Mouse (Mus musculus) lung, postnatal 0 days (tissue): Measurements from ENCODE around the gene Dus1l. TPM values are rescaled to one million over a fixed set of nuclear protein-coding genes. Genes with fewer than 3 reads are reported as not detected.

Experiments used
- ATAC-seq: fragments of 200-750 bp; cut with Nextera tagmentation; 2 replicates; pipeline ENCODE4 v1.8.0; 2017; ENCODE audit warnings: moderate library complexity
- DNase-seq: peaks from one replicate; pipeline ENCODE4 v3.0.0-alpha.2; 2016; ENCODE audit warnings: low spot score
- H3K27ac ChIP-seq: fragments of 300-500 bp; sonication (generic); 2 replicates; pipeline ENCODE4 v1.5.1; 2014; ENCODE audit warnings: antibody characterized with exemption, mild to moderate bottlenecking, low read length, mixed read lengths
- H3K27me3 ChIP-seq: fragments of 300-500 bp; sonication (generic); replicated peaks from 2 replicates; pipeline ENCODE4 v1.6.1; 2014; ENCODE audit warnings: low read length, mixed read lengths; ENCODE audit not compliant: insufficient read depth
- H3K36me3 ChIP-seq: fragments of 300-500 bp; sonication (generic); 2 replicates; pipeline ENCODE4 v1.6.1; 2014; ENCODE audit warnings: low read length, mixed read lengths; ENCODE audit not compliant: insufficient read depth
- H3K4me1 ChIP-seq: fragments of 300-500 bp; sonication (generic); 2 replicates; pipeline ENCODE4 v1.6.1; 2014; ENCODE audit warnings: antibody characterized with exemption, low read depth, low read length, mixed read lengths; ENCODE audit not compliant: insufficient read depth
- H3K4me2 ChIP-seq: fragments of 300-500 bp; sonication (generic); replicated peaks from 2 replicates; pipeline ENCODE4 v1.6.1; 2014; ENCODE audit warnings: low read depth, mild to moderate bottlenecking, low read length, moderate library complexity, mixed read lengths
- H3K4me3 ChIP-seq: fragments of 300-500 bp; sonication (generic); 2 replicates; pipeline ENCODE4 v1.5.1; 2014; ENCODE audit warnings: low read depth, low read length
- H3K9ac ChIP-seq: fragments of 300-500 bp; sonication (generic); replicated peaks from 2 replicates; pipeline ENCODE4 v1.6.1; 2014; ENCODE audit warnings: low read depth, mild to moderate bottlenecking
- H3K9me3 ChIP-seq: fragments of 300-500 bp; sonication (generic); 2 replicates; pipeline ENCODE4 v1.6.1; 2016; ENCODE audit warnings: low read length, mixed read lengths
- CTCF ChIP-seq: IDR thresholded peaks from 2 replicates; pipeline ENCODE4 v1.5.1; 2016; ENCODE audit warnings: antibody characterized with exemption, mild to moderate bottlenecking
- EP300 ChIP-seq: IDR thresholded peaks from 2 replicates; pipeline ENCODE4 v1.6.1; 2016; ENCODE audit warnings: antibody characterized with exemption, mild to moderate bottlenecking, control low read depth
- WGBS: fragments of 180-500 bp; shearing (Covaris S2); extraction: QIAGEN DNeasy Blood & Tissue Kit; methylation state at CpG from one replicate; pipeline ENCODE4 v1.1.7; 2014; 5-methylcytosine and 5-hydroxymethylcytosine counted together
- polyA plus RNA-seq: library from polyadenylated mRNA; unstranded; fragments of >200 nt; fragmentation: Nextera tagmentation; extraction: Ambion mirVana; gene quantifications from 2 replicates; pipeline ENCODE4 v1.2.1, GENCODE M21; 2015

The Dus1l gene
- polyA plus RNA-seq, 1 experiment from 2014 or later = 43.1 TPM

DNA sequence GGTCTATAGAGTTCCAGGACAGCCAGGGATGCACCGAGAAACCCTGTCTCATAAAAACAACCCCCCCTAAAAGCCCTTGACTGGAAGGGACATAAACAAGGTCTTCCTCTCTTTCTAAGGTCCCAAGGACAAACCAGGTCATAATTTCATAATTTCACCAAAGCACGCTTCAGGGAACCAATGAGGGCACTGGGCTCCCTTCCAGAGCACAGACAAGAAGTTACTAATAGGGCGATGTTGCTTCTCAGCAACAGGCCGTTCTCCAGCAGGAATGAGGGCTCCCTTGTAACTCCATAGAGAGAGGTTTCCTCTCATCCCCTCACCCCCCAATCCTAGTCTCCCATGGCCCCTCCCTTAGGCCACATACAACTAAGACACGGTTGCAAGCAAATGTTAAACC lies 55.2 kb downstream of the Dus1l start:
- TF ChIP-seq CTCF (no peak), EP300 (no peak)
- H3K9me3 ChIP-seq = no peaks in the 10 kb centered on the region
- DNase-seq = no peak
- H3K4me3 ChIP-seq = no peak overlapping the region
- no peaks in the 10 kb centered on the region for H3K27me3 ChIP-seq
- WGBS = 75% methylated on average over 5 of the region's 5 CpGs
- no peaks in the 10 kb centered on the region for H3K36me3 ChIP-seq
- no peak overlapping the region for H3K27ac ChIP-seq
- H3K9ac ChIP-seq = no peak overlapping the region
- no peaks in the 10 kb centered on the region for H3K4me1 ChIP-seq
- no peak for ATAC-seq
- H3K4me2 ChIP-seq = no peak overlapping the region

Other genes with a start within 250 kb of the Dus1l start
- 209 and 215 TPM in 2 replicates for gene Mcrip1, start 246.7 kb downstream of the Dus1l start, polyA plus RNA-seq
- gene Ppp1r27, start 245.3 kb downstream of the Dus1l start, polyA plus RNA-seq = not detected in 2 replicates
- gene P4hb, start 223.2 kb downstream of the Dus1l start, polyA plus RNA-seq = 551 and 555 TPM in 2 replicates
- gene Arhgdia, start 214.8 kb downstream of the Dus1l start, polyA plus RNA-seq = 512 TPM in 2 replicates
- gene Alyref, start 198.0 kb downstream of the Dus1l start, polyA plus RNA-seq = 149 and 150 TPM in 2 replicates
- 138 and 151 TPM in 2 replicates for gene Anapc11, start 198.0 kb downstream of the Dus1l start, polyA plus RNA-seq
- 2.5 and 2.9 TPM in 2 replicates for gene Npb, start 187.9 kb downstream of the Dus1l start, polyA plus RNA-seq
- 93.9 and 102 TPM in 2 replicates for gene Pcyt2, start 178.5 kb downstream of the Dus1l start, polyA plus RNA-seq
- gene Sirt7, start 171.2 kb downstream of the Dus1l start, polyA plus RNA-seq = 45.3 and 46.0 TPM in 2 replicates
- 25.9 and 28.3 TPM in 2 replicates for gene Mafg, start 162.8 kb downstream of the Dus1l start, polyA plus RNA-seq
- 6.9 and 7.1 TPM in 2 replicates for gene Pycr1, start 152.6 kb downstream of the Dus1l start, polyA plus RNA-seq
- gene Myadml2, start 148.2 kb downstream of the Dus1l start, polyA plus RNA-seq = 0.46 TPM in 1 of 2 replicates, not detected in the other
- 8.5 and 10.2 TPM in 2 replicates for gene Notum, start 135.2 kb downstream of the Dus1l start, polyA plus RNA-seq
- 114 and 129 TPM in 2 replicates for gene Aspscr1, start 123.4 kb downstream of the Dus1l start, polyA plus RNA-seq
- gene Cenpx, start 82.7 kb downstream of the Dus1l start, polyA plus RNA-seq = 102 and 112 TPM in 2 replicates
- gene Lrrc45, start 82.5 kb downstream of the Dus1l start, polyA plus RNA-seq = 37.3 and 41.4 TPM in 2 replicates
- 56.0 and 61.9 TPM in 2 replicates for gene Rac3, start 74.9 kb downstream of the Dus1l start, polyA plus RNA-seq
- 344 and 430 TPM in 2 replicates for gene Dcxr, start 69.1 kb downstream of the Dus1l start, polyA plus RNA-seq
- gene Cbr2, start 64.3 kb downstream of the Dus1l start, polyA plus RNA-seq = 4,475 and 4,528 TPM in 2 replicates
- 2.0 and 3.7 TPM in 2 replicates for gene Hmga1b, start 33.6 kb downstream of the Dus1l start, polyA plus RNA-seq
- 22.5 and 26.4 TPM in 2 replicates for gene Rfng, start 12.2 kb downstream of the Dus1l start, polyA plus RNA-seq
- gene Gps1, start 12.1 kb downstream of the Dus1l start, polyA plus RNA-seq = 121 and 131 TPM in 2 replicates
- 54.7 and 63.8 TPM in 2 replicates for gene Fasn, start 28.1 kb upstream of the Dus1l start, polyA plus RNA-seq
- gene Ccdc57, start 136.5 kb upstream of the Dus1l start, polyA plus RNA-seq = 3.4 and 3.7 TPM in 2 replicates
- 10.0 and 10.4 TPM in 2 replicates for gene Slc16a3, start 152.1 kb upstream of the Dus1l start, polyA plus RNA-seq
- 83.7 and 84.4 TPM in 2 replicates for gene Csnk1d, start 194.9 kb upstream of the Dus1l start, polyA plus RNA-seq
- 2.4 TPM in 2 replicates for gene Cd7, start 243.0 kb upstream of the Dus1l start, polyA plus RNA-seq